Mouse (Mus musculus) layer of hippocampus, adult 2 months (tissue): ENCODE data around the gene Ralgds. TPM values are rescaled to one million over a fixed set of nuclear protein-coding genes. Genes with fewer than 3 reads are reported as not detected.

Experiments used
- DNase-seq, 2 experiments: peaks; one replicate each; pipeline ENCODE4 v3.0.0; 2022; ENCODE audit warnings: low spot score in 2 of 2
- H3K27ac ChIP-seq: fragments of 200-600 bp; 2 replicates; pipeline ENCODE4 v1.8.1; 2022
- H3K4me3 ChIP-seq: fragments of 200-600 bp; 2 replicates; pipeline ENCODE4 v1.8.1; 2022; ENCODE audit warnings: mild to moderate bottlenecking
- CTCF ChIP-seq: fragments of 200-600 bp; conservative IDR thresholded peaks from 2 replicates; pipeline ENCODE4 v1.8.1; 2022; ENCODE audit warnings: antibody characterized with exemption, mild to moderate bottlenecking, moderate library complexity
- total RNA-seq, 2 experiments: library from RNA; stranded (reverse); gene quantifications; 2 replicates each; pipeline ENCODE4 v1.2.3; 2021

Ralgds gene
- total RNA-seq, 2 experiments from 2014 or later: 115 to 139 TPM

GRCm38 (mm10) chr2:28528354-28528730 lies 15.4 kb downstream of the Ralgds start:
- DNase-seq: no peak
- H3K27ac ChIP-seq: no peak overlapping the region; the same call in 1 of the 2 replicates
- H3K4me3 ChIP-seq: no peak overlapping the region
- TF ChIP-seq CTCF: no peak

GRCm38 (mm10) chr2:28529856-28530255 lies 16.9 kb downstream of the Ralgds start:
- no peak for DNase-seq
- TF ChIP-seq CTCF: no peak
- H3K27ac ChIP-seq: peak overlapping the region; percentile 62
- no peak overlapping the region for H3K4me3 ChIP-seq

GRCm38 (mm10) chr2:28530311-28530710 lies 17.4 kb downstream of the Ralgds start:
- no peak for DNase-seq
- TF ChIP-seq CTCF: no peak
- peak overlapping the region; percentile 62 for H3K27ac ChIP-seq
- H3K4me3 ChIP-seq: no peak overlapping the region

GRCm38 (mm10) chr2:28532938-28533771 lies 20.2 kb downstream of the Ralgds start:
- DNase-seq: peak; percentile 89 to 92
- peak overlapping the region; percentile 92 for H3K4me3 ChIP-seq
- peak overlapping the region; percentile 97 for H3K27ac ChIP-seq
- TF ChIP-seq CTCF: peak; percentile 67

- DNase-seq: no peak
- H3K4me3 ChIP-seq: peak overlapping the region; percentile 92
- H3K27ac ChIP-seq: peak overlapping the region; percentile 97
- TF ChIP-seq CTCF: no peak
Measured at GRCm38 (mm10) chr2:28533901-28534435, 21.0 kb downstream of the Ralgds start.

- H3K27ac ChIP-seq: peak overlapping the region; percentile 97
- H3K4me3 ChIP-seq: peak overlapping the region; percentile 92
- no peak for TF ChIP-seq CTCF
- DNase-seq: no peak
Measured at GRCm38 (mm10) chr2:28534436-28535262, 21.7 kb downstream of the Ralgds start.

- no peak for TF ChIP-seq CTCF
- no peak for DNase-seq
- peak overlapping the region; percentile 92 for H3K4me3 ChIP-seq
- H3K27ac ChIP-seq: peak overlapping the region; percentile 97
Measured at GRCm38 (mm10) chr2:28535263-28535540, 22.3 kb downstream of the Ralgds start.

GRCm38 (mm10) chr2:28535650-28536049 lies 22.7 kb downstream of the Ralgds start:
- H3K27ac ChIP-seq: peak overlapping the region; percentile 97
- peak; percentile 56 to 63 for DNase-seq
- peak overlapping the region; percentile 92 for H3K4me3 ChIP-seq
- TF ChIP-seq CTCF: no peak

GRCm38 (mm10) chr2:28536166-28536565 lies 23.2 kb downstream of the Ralgds start:
- DNase-seq: no peak
- peak overlapping the region; percentile 97 for H3K27ac ChIP-seq
- TF ChIP-seq CTCF: no peak
- H3K4me3 ChIP-seq: peak overlapping the region; percentile 92; the same call in 1 of the 2 replicates

GRCm38 (mm10) chr2:28536766-28537633 lies 24.1 kb downstream of the Ralgds start:
- Histone ChIP-seq H3K27ac (peak overlapping the region; percentile 97), H3K4me3 (peak overlapping the region; percentile 24; the same call in 1 of the 2 replicates)
- no peak for TF ChIP-seq CTCF
- no peak for DNase-seq

- Histone ChIP-seq H3K4me3 (no peak overlapping the region), H3K27ac (peak overlapping the region; percentile 97)
- TF ChIP-seq CTCF: no peak
- DNase-seq: no peak
Measured at GRCm38 (mm10) chr2:28537634-28537920, 24.7 kb downstream of the Ralgds start.

- DNase-seq: no peak
- peak overlapping the region; percentile 97 for H3K27ac ChIP-seq
- no peak for TF ChIP-seq CTCF
- no peak overlapping the region for H3K4me3 ChIP-seq
Measured at GRCm38 (mm10) chr2:28537995-28538816, 25.3 kb downstream of the Ralgds start.
